Comparison of ENCODE assay signal across 10 mouse cellular contexts in the genomic region with DNA sequence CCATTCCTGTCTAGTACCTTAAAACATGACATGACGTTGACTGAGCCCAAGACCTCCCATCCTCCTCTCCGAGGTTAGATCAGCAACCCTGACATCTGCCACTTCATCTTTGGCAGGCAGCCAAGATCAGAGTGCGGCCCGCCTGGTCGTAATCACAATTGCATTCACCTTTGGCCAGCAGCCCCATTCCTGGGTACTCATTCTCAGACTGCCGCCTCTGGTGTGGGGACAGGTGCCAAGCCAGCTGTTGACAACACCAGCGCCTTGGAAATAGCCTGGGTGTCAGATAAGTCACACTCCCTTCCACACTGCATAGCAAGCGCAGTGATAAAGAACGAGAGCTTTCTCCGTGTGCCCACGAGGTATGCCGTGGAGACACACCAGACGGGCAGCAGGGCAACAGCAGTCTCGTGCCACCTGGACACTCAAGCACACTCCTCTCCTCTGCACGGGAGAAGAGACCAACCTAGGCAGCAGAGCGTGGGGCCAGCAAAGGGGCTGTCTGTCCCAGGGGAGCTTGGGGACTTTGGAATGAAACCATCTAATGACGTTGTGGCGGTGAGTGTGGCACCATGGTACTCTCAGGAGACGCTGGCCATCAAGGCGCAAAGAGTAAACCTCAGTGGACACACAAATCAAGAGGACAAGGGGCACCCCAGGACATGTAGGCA. TPM values are rescaled to one million over a fixed set of nuclear protein-coding genes. Genes with fewer than 3 reads are reported as not detected.
DNase-seq lines count a peak whose midpoint lies in the region; ATAC-seq and TF ChIP-seq lines count a peak whose summit lies in the region.
"Had no signal": no experiment of that assay in that cellular context is flagged by ENCODE, and none has a peak within 500 bp of the region (broad histone marks: within the 10 kb centered on the region; RNA-seq: fewer than 3 reads in every experiment).

No protein-coding gene starts in this region.

- no peak for TF ChIP-seq CTCF in lung, adult 2 months (IDR thresholded peaks at IDR 0.05; ENCODE audit: insufficient read depth, low read length)
- TF ChIP-seq CTCF in thymus, adult 2 months (IDR thresholded peaks at IDR 0.05; ENCODE audit: borderline replicate concordance, control insufficient read depth, extremely low read depth, insufficient read depth, low read length, poor library complexity) = no peak

- no peak overlapping the region for H3K27ac ChIP-seq in thymus, adult 2 months (ENCODE audit: control insufficient read depth, insufficient read depth, low read length)
- H3K27ac ChIP-seq: macrophage had no signal

- intact Hi-C loops in heart, postnatal 14 days (cut with DNase I) = no loop called here

- H3K4me1 ChIP-seq in lung, adult 2 months (ENCODE audit: control insufficient read depth, insufficient read depth, low read length) = peaks cover 27% of the 10 kb centered on the region
- H3K4me1 ChIP-seq in thymus, adult 2 months (replicated peaks; ENCODE audit: control insufficient read depth, insufficient read depth, low read length) = peaks cover 12% of the 10 kb centered on the region

- no peak for TF ChIP-seq POLR2A in lung, adult 2 months (IDR thresholded peaks at IDR 0.05; ENCODE audit: borderline replicate concordance, extremely low read depth, low read depth, low read length)
- TF ChIP-seq POLR2A in thymus, adult 2 months (IDR thresholded peaks at IDR 0.05; ENCODE audit: control insufficient read depth, extremely low read depth, insufficient read depth, low read length, poor library complexity) = no peak

- no peaks in the 10 kb centered on the region for H3K36me3 ChIP-seq in thymus, adult 2 months (ENCODE audit: control insufficient read depth, insufficient read depth, low read length)

- no peaks in the 10 kb centered on the region for H3K27me3 ChIP-seq in thymus, adult 2 months (ENCODE audit: control insufficient read depth, insufficient read depth, low read length)

- no peak overlapping the region for H3K4me3 ChIP-seq in lung, adult 2 months (replicated peaks; ENCODE audit: extremely low read depth, low read depth, low read length)
- no peak overlapping the region for H3K4me3 ChIP-seq in thymus, adult 2 months (ENCODE audit: control insufficient read depth, insufficient read depth, low read length)

- ATAC-seq in activated CD4-positive, CD25-positive, alpha-beta regulatory T cell, adult 4 months = no peak

- 41% methylated on average over 20 of the region's 20 CpGs for WGBS in lung, adult 2 months
- 63% methylated on average over 20 of the region's 20 CpGs for WGBS in thymus, adult 2 months

- DNase-seq in gastrocnemius, postnatal 10 days = peak; percentile 39
- no peak for DNase-seq in gastrocnemius, postnatal 25 days
- peak; percentile 72 for DNase-seq in adrenal gland, postnatal 10 days
- DNase-seq in heart, postnatal 14 days = peak; percentile 60 to 70
- DNase-seq in lung, adult 2 months = peak; percentile 70
- DNase-seq in thymus, adult 2 months = no peak
- no peak for DNase-seq in layer of hippocampus, postnatal 25 days (ENCODE audit: extremely low spot score in 1 of 2, low spot score in 1 of 2)
- DNase-seq: right cerebral cortex, postnatal 25 days had no signal

RNA-seq across cellular contexts. Expression of a gene that starts 2.4 kb away (rescaled TPM):
- 1 to 10 TPM; 3.7 to 5.2 TPM for total RNA-seq in gastrocnemius, postnatal 10 days (2021)
- total RNA-seq in gastrocnemius, postnatal 25 days (2021) = 1 to 10 TPM; 1.8 to 2.1 TPM
- 10 to 100 TPM in 1 of 2 experiments, 1 to 10 TPM in 1; 9.5 to 17.6 TPM for total RNA-seq in adrenal gland, postnatal 10 days (2021)
- total RNA-seq in heart, postnatal 14 days (2021) = 10 to 100 TPM in 1 of 2 experiments, 1 to 10 TPM in 1; 9.8 to 10.6 TPM
- polyA plus RNA-seq in lung, adult 2 months (2012; rRNA removed) = 38.3 and 39.4 TPM in 2 replicates
- polyA plus RNA-seq in thymus, adult 2 months (2012; rRNA removed) = 4.4 and 5.2 TPM in 2 replicates
- 1 to 10 TPM; 1.5 to 1.6 TPM for total RNA-seq in layer of hippocampus, postnatal 25 days (2021)
- polyA plus RNA-seq in activated CD4-positive, CD25-positive, alpha-beta regulatory T cell, adult 4 months (2017; shearing (Covaris generic)) = 1 to 10 TPM; 2.1 to 2.5 TPM

RNA-seq across cellular contexts. Expression of a gene that starts 20.3 kb away (rescaled TPM):
- total RNA-seq in gastrocnemius, postnatal 10 days (2021) = 10 to 100 TPM; 51.3 to 68.7 TPM
- total RNA-seq in gastrocnemius, postnatal 25 days (2021) = 10 to 100 TPM; 33.4 to 42.7 TPM
- 1 to 10 TPM; 4.0 to 8.9 TPM for total RNA-seq in adrenal gland, postnatal 10 days (2021)
- 10 to 100 TPM; 12.2 to 17.5 TPM for total RNA-seq in heart, postnatal 14 days (2021)
- 12.9 and 16.9 TPM in 2 replicates for polyA plus RNA-seq in lung, adult 2 months (2012; rRNA removed)
- 4.0 and 4.5 TPM in 2 replicates for polyA plus RNA-seq in thymus, adult 2 months (2012; rRNA removed)
- 100 to 1,000 TPM; 123 to 132 TPM for total RNA-seq in layer of hippocampus, postnatal 25 days (2021)
- polyA plus RNA-seq in activated CD4-positive, CD25-positive, alpha-beta regulatory T cell, adult 4 months (2017; shearing (Covaris generic)) = 1 to 10 TPM; 1.5 to 1.9 TPM

RNA-seq across cellular contexts. Expression of a gene that starts 57.8 kb away (rescaled TPM):
- 10 to 100 TPM; 48.0 to 61.7 TPM for total RNA-seq in gastrocnemius, postnatal 10 days (2021)
- 10 to 100 TPM; 37.4 to 46.7 TPM for total RNA-seq in gastrocnemius, postnatal 25 days (2021)
- 10 to 100 TPM; 51.0 to 61.0 TPM for total RNA-seq in adrenal gland, postnatal 10 days (2021)
- total RNA-seq in heart, postnatal 14 days (2021) = 100 to 1,000 TPM; 108 to 149 TPM
- polyA plus RNA-seq in lung, adult 2 months (2012; rRNA removed) = 59.4 and 80.1 TPM in 2 replicates
- polyA plus RNA-seq in thymus, adult 2 months (2012; rRNA removed) = 24.1 and 37.3 TPM in 2 replicates
- total RNA-seq in layer of hippocampus, postnatal 25 days (2021) = 1 to 10 TPM; 5.9 to 8.0 TPM
- polyA plus RNA-seq in activated CD4-positive, CD25-positive, alpha-beta regulatory T cell, adult 4 months (2017; shearing (Covaris generic)) = not detected

Comparison
In these comparisons a context has a peak if more than half of its experiments do, and no peak if none do; other contexts are left out.
1. DNase-seq: peak in gastrocnemius, postnatal 10 days (single experiment), adrenal gland, postnatal 10 days (single experiment), heart, postnatal 14 days (2 of 2) and lung, adult 2 months (single experiment); none in gastrocnemius, postnatal 25 days (single experiment), thymus, adult 2 months (single experiment) and layer of hippocampus, postnatal 25 days (0 of 2).
2. RNA of a gene that starts 57.8 kb away (total RNA-seq): 108 to 149 TPM in heart, postnatal 14 days, 48.0 to 61.7 TPM in gastrocnemius, postnatal 10 days, 51.0 to 61.0 TPM in adrenal gland, postnatal 10 days and 37.4 to 46.7 TPM in gastrocnemius, postnatal 25 days; 5.9 to 8.0 TPM in layer of hippocampus, postnatal 25 days; every median in the first group is over 4 times any median in the second.